13 mouse cellular contexts compared by ENCODE assay signal in genomic region chr13:57519790-57520189, GRCm38 (mm10).
"Had no signal": no experiment of that assay in that cellular context is flagged by ENCODE, and none has a peak within 500 bp of the region (broad histone marks: within the 10 kb centered on the region; RNA-seq: fewer than 3 reads in every experiment).

No protein-coding gene starts in this region.

- H3K9me3 ChIP-seq: limb, embryonic 15.5 days; liver, embryonic 12.5 days; midbrain, embryonic 12.5 days had no signal

- H3K27ac ChIP-seq: left cerebral cortex, adult 2 months; limb, embryonic 15.5 days; liver, embryonic 12.5 days; midbrain, embryonic 12.5 days had no signal

- H3K9ac ChIP-seq: limb, embryonic 15.5 days; liver, embryonic 12.5 days; lung, embryonic 14.5 days; midbrain, embryonic 12.5 days had no signal

- H3K36me3 ChIP-seq: limb, embryonic 15.5 days; liver, embryonic 12.5 days; midbrain, embryonic 12.5 days had no signal

- H3K27me3 ChIP-seq: limb, embryonic 15.5 days; liver, embryonic 12.5 days had no signal

- H3K4me2 ChIP-seq: limb, embryonic 15.5 days; liver, embryonic 12.5 days; lung, embryonic 14.5 days; midbrain, embryonic 12.5 days had no signal

- DNase-seq: kidney, adult 8-10 months; kidney, postnatal 25 days; lung, embryonic 14.5 days; lung, postnatal 10 days; lung, postnatal 4 days; right cerebral cortex, adult 18-20 months; right cerebral cortex, postnatal 25 days; thymus, postnatal 4 days had no signal

- H3K4me3 ChIP-seq: left cerebral cortex, adult 2 months; limb, embryonic 15.5 days; liver, embryonic 12.5 days; midbrain, embryonic 12.5 days had no signal

- ATAC-seq: intestine, postnatal 0 days; liver, embryonic 12.5 days had no signal
